Mouse (Mus musculus): Measurements from ENCODE around the gene Kxd1.

Kxd1 gene

GRCm38 (mm10) chr8:70547762-70548161 lies 20.0 kb upstream of the Kxd1 start:
- no peak for DNase-seq (ENCODE audit: low spot score in 2 of 2)

GRCm38 (mm10) chr8:70546412-70546811 lies 18.7 kb upstream of the Kxd1 start:
- no peak for DNase-seq (ENCODE audit: low spot score in 2 of 2)

GRCm38 (mm10) chr8:70544200-70544687 lies 16.5 kb upstream of the Kxd1 start:
- peak; percentile 56 to 65 for DNase-seq (ENCODE audit: low spot score in 2 of 2)

- DNase-seq (ENCODE audit: low spot score in 2 of 2): no peak
Observed at GRCm38 (mm10) chr8:70541081-70541480, 13.3 kb upstream of the Kxd1 start.

GRCm38 (mm10) chr8:70540507-70541071 lies 12.8 kb upstream of the Kxd1 start:
- peak in 1 of 2 experiments; percentile 31 for DNase-seq (ENCODE audit: low spot score in 2 of 2)

GRCm38 (mm10) chr8:70540013-70540506 lies 12.3 kb upstream of the Kxd1 start:
- DNase-seq (ENCODE audit: low spot score in 2 of 2): peak in 1 of 2 experiments; percentile 59

- peak; percentile 99 to 100 for DNase-seq (ENCODE audit: low spot score in 2 of 2)
Observed at GRCm38 (mm10) chr8:70539077-70539813, 11.5 kb upstream of the Kxd1 start, which contains the start of gene Ell. Gene Ell, plus strand, starts transcription at chr8:70539457.

- peak; percentile 96 to 98 for DNase-seq (ENCODE audit: low spot score in 2 of 2)
Observed at GRCm38 (mm10) chr8:70538633-70539076, 10.9 kb upstream of the Kxd1 start.

- DNase-seq (ENCODE audit: low spot score in 2 of 2): peak; percentile 80 to 86
Observed at GRCm38 (mm10) chr8:70538024-70538579, 10.3 kb upstream of the Kxd1 start.

- no peak for DNase-seq (ENCODE audit: low spot score in 2 of 2)
Observed at GRCm38 (mm10) chr8:70535701-70536100, 7.9 kb upstream of the Kxd1 start.

GRCm38 (mm10) chr8:70535221-70535620 lies 7.5 kb upstream of the Kxd1 start:
- DNase-seq (ENCODE audit: low spot score in 2 of 2): no peak

- DNase-seq (ENCODE audit: low spot score in 2 of 2): no peak
Observed at GRCm38 (mm10) chr8:70534281-70534680, 6.5 kb upstream of the Kxd1 start.

- no peak for DNase-seq (ENCODE audit: low spot score in 2 of 2)
Observed at GRCm38 (mm10) chr8:70530314-70530713, 2.6 kb upstream of the Kxd1 start.

- no peak for DNase-seq (ENCODE audit: low spot score in 2 of 2)
Observed at GRCm38 (mm10) chr8:70529741-70530161, 2.0 kb upstream of the Kxd1 start.

- DNase-seq (ENCODE audit: low spot score in 2 of 2): no peak
Observed at GRCm38 (mm10) chr8:70529299-70529698, 1.5 kb upstream of the Kxd1 start.

GRCm38 (mm10) chr8:70528182-70528797 lies 534 bp upstream of the Kxd1 start:
- no peak for DNase-seq (ENCODE audit: low spot score in 2 of 2)

GRCm38 (mm10) chr8:70527111-70527511 lies 645 bp downstream of the Kxd1 start:
- DNase-seq (ENCODE audit: low spot score in 2 of 2): no peak

- peak; percentile 96 to 97 for DNase-seq (ENCODE audit: low spot score in 2 of 2)
Observed at GRCm38 (mm10) chr8:70522592-70523403, 5.0 kb downstream of the Kxd1 start.

GRCm38 (mm10) chr8:70519606-70520005 lies 8.2 kb downstream of the Kxd1 start:
- no peak for DNase-seq (ENCODE audit: low spot score in 2 of 2)

GRCm38 (mm10) chr8:70519043-70519442 lies 8.7 kb downstream of the Kxd1 start:
- no peak for DNase-seq (ENCODE audit: low spot score in 2 of 2)

GRCm38 (mm10) chr8:70517940-70518643 lies 9.7 kb downstream of the Kxd1 start:
- DNase-seq (ENCODE audit: low spot score in 2 of 2): no peak
